Mouse (Mus musculus) cerebellum, adult 11 months (tissue): Measurements from ENCODE around the gene Utp3.
"Not testable (repeated sequence)": the region's sequence is repeated elsewhere in the genome, so short reads cannot be mapped to it uniquely, and the experiment has no call there.

ENCODE experiments used
- DNase-seq: peaks from one replicate; pipeline ENCODE4 v3.0.0; 2022

Gene Utp3

DNA sequence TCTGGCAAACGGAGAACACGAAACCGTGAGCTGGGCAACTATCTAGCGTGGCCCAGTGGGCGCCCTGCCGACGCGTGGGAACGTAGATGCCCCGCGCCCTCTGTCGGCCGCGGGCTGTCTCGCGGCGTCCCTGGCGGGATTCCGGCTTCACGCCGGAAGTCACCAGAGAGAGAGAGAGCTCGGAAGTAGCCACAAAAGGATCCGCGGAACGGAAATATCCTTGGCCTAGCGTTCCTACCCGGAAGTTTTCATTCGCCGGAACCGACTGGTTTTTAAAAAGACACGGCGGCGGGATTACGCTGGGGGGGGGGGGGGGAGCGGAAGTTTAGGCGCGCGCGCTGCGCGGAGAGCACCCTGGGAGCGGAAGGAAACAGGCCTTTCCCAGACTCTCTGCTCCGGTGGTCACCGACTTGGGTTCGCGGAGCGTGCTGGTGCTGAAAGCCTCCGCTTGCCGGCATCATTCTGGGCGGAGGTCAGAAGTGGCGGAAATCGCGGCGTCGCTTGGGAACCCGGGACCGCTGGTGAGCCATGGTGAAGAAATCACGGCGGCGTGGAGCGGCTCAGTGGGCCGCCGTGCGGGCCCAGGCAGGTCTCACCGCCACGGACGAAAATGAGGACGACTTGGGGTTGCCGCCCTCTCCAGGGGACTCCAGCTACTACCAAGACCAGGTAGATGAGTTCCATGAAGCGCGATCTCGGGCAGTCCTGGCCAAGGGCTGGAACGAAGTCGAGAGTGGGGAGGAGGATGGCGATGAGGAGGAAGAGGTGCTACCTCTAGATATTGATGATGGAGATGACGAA is at the start of gene Utp3:
Utp3 (plus strand) TSS at position 377 of the 801 bp plus-strand sequence.
- peak; percentile 95 for DNase-seq

DNA sequence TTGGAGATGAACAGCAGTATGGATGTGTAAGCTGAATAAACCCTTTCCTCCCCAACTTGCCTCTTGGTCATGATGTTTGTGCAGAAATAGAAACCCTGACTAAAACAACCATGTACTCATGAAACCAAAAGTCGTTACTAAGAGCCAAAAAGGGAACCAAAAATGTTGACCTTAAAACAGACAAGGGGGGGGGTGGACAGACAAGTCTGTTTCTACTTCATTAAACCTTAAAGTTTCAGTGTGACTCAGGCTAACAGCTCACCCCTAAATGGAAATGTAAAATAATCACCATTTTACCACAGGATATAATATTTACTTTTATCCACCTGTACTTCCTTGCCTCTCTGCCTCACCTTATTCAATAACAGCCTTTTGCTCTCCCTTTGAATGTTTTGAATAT is 45.7 kb upstream of the Utp3 start:
- DNase-seq: no peak

DNA sequence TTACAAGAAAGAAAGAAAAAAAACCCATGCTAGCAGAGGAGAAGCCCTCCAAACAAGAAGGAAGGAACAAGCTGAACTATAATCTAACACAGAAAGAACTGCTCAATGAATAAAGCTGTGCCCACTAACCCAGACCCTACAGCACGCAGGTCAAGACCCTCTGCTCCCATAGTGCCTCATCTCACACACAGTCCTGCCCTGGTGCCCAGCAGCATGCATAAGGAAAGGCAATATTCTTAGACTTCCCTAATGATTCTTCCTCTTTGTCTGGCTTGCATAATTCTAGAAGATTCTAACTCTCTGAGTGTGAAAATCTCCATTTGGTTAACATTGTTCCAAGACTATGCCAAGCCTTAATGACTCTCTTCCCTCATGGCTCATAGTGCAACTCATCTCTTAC is 45.3 kb upstream of the Utp3 start:
- DNase-seq: no peak

DNA sequence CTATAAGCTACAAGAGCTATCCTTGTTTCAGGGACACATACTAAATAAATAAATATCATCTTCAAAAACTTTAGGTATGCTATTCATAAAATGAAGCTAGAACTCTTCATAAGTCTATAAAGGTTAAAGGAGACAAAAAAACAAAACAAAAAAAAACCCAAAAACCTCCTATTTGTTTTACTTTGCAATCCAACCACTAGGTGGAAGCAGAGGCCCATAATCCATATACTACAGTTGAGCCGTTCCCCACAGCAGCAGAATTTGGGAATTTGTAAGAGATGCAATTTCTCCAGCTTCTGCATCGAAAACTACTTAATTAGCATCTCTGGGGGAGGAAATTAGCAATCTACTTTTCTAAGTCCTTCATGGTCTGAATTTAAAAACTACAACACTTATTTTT is 35.0 kb upstream of the Utp3 start:
- peak; percentile 7 for DNase-seq

- DNase-seq: no peak
These were observed 26.6 kb upstream of the Utp3 start, which contains the start of gene Jchain for GRCm38 (mm10) chr5:88527657-88528056. Jchain (minus strand) TSS chr5:88527891.

GRCm38 (mm10) chr5:88530908-88531307 is 23.4 kb upstream of the Utp3 start:
- DNase-seq: no peak

DNA sequence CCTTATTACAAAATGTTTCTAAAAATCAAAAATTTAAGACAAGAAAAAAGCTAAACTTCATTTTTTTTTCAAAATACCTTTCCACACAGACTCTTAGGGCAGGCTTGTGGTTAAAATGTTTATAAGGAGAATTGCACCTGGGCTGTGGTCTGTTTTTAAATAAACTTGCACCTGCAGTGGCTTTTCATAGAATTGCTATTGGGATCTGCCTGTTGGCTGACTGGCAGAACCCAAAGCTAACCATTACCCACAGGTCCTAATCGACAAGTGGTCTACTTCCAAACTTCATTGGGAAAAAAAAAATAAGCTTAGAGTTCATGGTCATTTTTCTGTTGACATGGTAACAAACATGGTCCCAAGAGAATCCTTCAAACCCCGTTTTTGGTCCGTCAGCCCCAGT is 19.6 kb upstream of the Utp3 start:
- no peak for DNase-seq

GRCm38 (mm10) chr5:88540845-88541244 is 13.4 kb upstream of the Utp3 start:
- DNase-seq: no peak

GRCm38 (mm10) chr5:88542651-88543282 is 11.5 kb upstream of the Utp3 start:
- DNase-seq: no peak

- DNase-seq: not testable (repeated sequence)
These were observed 9.9 kb upstream of the Utp3 start for GRCm38 (mm10) chr5:88544411-88544810.

DNA sequence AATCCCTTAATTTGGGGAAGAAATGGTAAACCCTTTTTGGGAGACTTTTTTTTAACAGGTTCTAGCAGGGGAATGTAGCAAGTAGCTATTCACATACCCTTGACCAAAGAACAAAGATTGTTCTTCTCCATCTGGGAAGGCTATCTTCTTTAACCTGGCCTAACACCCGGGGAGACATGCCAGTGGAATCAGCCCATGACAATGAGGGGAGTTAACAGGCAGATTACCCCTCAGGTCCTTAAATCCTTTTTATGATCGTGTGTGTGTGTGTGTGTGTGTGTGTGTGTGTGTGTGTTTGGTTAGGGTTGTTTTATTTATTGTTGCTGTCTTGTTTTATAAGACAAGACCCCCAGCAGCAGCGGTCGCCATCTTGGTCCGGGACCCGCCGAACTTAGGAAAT is 8.7 kb upstream of the Utp3 start:
- no peak for DNase-seq

- DNase-seq: no peak
These were observed 784 bp upstream of the Utp3 start for GRCm38 (mm10) chr5:88553271-88554085.

GRCm38 (mm10) chr5:88558991-88559390 is 4.7 kb downstream of the Utp3 start:
- DNase-seq: no peak

DNA sequence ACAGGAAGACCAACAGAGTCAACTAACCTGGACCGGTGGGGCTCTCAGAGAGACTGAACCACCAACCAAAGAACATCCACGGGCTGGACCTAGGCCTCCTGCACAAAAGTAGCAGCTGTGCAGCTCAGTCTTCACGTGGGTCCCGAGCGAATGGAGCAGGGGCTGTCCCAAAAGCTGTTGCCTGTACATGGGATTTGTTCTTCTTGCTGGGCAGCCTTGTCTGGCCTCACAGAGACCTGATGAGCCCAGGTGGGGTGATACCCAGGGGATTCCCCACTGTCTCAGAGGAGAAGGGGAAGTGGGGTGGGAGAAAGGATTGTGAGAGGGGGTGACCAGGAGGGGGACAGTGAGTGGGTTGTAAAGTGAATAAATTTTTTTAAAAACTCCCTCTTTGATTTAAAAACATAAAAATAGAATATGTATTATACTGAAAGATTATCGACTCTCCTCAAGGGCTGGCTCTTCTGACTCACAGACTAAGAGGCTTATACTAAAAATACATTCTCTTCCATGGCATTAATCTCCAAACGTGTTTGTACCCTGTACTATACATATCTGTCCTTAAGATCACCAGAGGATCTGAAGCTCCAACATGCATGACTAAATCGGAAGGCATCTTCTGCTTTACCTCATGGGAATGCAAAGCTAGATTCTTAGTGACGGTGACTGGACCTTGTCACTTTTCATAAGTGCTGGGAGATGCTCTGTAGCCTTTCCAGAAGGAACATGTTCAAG is 7.0 kb downstream of the Utp3 start:
- no peak for DNase-seq

DNA sequence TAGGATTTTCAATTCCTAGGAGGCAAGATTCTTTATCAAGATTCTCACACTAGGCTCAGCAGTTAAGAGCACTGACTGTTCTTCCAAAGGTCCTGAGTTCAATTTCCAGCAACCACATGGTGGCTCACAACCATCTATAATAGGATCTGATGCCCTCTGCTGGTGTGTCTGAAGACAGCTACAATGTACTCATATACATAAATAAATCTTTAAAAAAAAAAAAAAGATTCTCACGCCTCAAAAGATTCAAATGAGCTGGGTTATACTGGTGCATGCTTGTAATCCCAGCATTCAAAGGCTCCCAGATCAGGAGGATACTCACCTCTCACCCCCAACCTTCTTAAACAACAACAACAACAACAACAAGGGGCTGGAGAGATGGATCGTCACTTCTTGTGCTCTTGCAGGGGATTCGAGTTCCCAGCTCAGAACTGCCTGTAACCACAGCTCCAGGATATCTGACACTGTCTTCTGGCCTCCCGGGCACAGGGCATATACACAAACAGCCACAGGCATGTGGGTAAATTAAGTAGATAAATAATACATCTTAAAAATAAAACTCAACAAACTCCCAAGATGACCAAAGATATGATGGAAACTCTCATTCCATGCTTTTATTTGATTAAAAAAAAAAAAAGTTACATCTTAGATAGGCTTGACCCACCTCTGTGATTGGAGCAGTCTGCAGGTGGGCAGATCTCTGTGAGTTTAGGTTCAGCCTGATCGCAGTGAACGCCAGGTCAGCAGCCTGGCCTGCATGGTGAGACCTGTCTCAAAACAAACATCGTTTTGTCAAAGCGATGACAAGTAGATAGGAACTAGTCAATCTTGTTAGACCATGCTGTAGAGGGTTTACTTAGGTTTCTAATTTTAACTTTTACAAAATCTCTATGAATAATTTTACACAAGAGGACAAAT is 8.9 kb downstream of the Utp3 start:
- no peak for DNase-seq

DNA sequence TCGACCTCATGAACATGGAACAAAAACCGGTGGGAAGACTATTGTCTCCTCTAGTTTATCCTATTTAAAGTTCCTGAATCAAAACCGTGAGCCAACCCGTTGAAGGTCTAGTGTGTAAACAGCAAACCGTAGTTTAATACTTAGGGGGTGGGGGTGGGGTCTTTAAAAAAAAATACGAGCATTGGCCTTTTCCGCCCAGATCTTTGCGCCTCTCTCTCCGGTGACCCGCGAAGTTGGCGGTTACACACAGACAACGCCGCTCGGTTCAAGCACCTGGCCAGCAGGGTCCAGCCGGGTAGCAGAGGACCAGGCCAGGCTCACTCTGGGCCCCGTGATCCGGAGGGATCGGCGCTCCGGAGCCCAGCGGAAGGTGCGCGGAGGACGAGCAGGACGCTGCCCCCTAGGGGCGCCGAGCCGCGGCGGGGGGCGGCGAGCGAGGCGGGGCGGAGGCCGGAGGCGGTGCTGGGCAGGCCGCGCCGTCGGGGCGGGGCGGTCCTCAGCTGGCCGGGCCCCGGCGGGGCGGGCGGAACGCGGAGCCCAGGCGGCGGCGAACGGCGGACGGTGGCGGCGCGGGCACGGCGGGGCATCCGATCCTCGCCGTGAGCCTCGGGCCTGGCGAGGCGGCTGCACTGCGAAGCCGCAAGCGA is 10.4 kb downstream of the Utp3 start, which contains the start of gene Rufy3:
Rufy3 (plus strand) TSS at position 540 of the 647 bp plus-strand sequence.
- peak; percentile 58 for DNase-seq

DNA sequence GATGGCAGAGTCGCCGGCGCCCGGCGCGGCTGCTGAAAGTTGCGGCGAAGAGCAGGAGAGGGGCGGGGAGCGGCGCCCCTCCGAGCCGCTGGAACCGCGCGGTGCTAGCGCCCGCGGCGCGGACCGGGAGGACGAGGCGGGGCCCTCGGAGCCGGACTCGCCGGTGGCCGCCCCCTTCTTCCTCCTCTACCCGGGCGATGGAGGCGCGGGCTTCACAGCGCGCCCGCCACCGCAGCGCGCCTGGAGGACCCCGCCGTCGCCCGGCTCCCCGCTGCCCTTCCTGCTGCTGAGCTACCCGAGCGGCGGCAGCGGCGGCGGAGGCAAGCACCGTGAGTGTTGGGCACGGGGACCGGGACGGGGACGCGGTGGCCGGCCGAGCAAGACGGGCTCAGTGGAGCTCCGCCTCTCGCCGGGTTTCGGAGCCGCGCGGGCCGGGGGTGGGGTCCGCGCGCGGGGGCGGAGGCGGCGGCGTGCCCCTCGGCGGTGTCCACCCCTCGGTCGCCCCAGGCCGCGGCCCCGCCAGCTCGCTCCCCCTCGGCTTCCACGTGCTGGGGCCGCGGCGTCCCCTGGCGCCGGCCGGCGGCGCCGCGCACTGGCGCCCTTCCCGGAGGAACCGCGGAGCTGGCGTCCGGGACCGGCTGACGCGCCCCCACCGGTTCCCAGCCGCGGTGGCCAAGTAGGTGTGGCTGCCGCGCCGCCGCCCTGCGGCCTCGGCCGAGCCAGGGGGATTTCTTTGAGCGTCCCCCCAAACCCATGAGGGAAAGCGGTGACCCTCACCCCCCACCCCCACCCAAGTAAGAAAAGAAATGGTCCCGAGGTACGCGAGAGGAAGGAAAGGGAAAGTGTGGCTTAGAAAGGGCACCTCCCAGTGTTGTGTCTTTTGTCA is 11.1 kb downstream of the Utp3 start:
- peak; percentile 63 for DNase-seq

DNA sequence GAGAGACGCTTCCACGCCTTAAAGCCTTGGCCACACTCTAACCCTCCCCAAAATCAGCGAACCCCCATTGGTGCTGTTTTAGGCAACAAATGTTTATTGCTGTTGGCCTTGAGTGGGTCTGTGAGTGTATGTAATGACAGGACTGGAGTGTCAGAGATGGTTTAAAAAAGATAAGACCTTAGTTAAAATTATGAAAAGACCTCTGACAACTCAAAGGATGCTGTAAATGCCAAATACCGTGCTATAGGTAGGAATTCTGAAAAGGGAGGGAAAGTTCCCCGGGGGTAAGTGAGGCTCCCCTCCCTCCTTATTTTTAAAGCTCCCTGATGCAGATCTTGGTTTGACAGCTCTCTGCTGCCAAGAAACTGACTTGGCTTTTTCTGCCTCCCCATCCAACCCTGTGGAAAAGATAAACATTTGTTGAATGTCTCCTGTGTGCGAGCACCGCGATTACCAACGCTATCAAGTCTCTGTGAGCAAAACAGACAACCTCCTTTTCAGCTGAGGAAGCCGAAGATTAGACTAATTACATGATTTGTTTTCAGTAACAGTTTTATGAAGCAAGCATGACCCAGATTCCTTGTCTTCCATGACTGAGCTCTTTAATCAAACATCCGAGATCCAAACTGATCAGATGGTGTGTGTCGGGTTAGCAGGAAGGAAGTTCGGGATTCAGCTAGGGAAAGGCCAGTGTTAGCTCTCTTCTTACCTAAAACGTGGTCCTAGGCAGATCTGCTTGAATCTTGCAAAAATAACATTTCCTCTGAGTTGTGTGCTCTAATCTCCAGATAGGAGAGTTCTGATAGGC is 12.0 kb downstream of the Utp3 start:
- DNase-seq: no peak

- no peak for DNase-seq
These were observed 15.3 kb downstream of the Utp3 start for GRCm38 (mm10) chr5:88569541-88569940.
